Mouse (Mus musculus): ENCODE measurements at regions not wholly inside any gene's neighbourhood (a gene's known extent, or its start where the extent isn't known, plus 50 kb on each side); places are given as distances from the start of the nearest gene placed in this dataset.

- TF ChIP-seq EP300 (IDR thresholded peaks at IDR 0.05; ENCODE audit: low read depth) (no peak), CTCF (IDR thresholded peaks at IDR 0.05; ENCODE audit: low read depth) (peak; percentile 51)
Observed at GRCm38 (mm10) chr1:165035618-165036017, 100.3 kb upstream of the Xcl1 start.

Data from liver, postnatal 0 days (tissue).